Mouse (Mus musculus) left cerebral cortex, adult 18-20 months (tissue): ENCODE measurements around the gene Gm10803. TPM values are rescaled to one million over a fixed set of nuclear protein-coding genes. Genes with fewer than 3 reads are reported as not detected.

ENCODE experiments used
- DNase-seq, 2 experiments: peaks; one replicate each; pipeline ENCODE4 v3.0.0; 2021 to 2022; ENCODE audit warnings: low spot score in 2 of 2, mixed read lengths in 1 of 2
- total RNA-seq, 2 experiments: library from RNA; stranded (reverse); gene quantifications; 2 replicates each; pipeline ENCODE4 v1.2.3; 2021

The Gm10803 gene
- total RNA-seq, 2 experiments from 2014 or later: not detected

GRCm38 (mm10) chr2:93591706-93592105, 31.3 kb downstream of the Gm10803 start:
- DNase-seq: no peak

- DNase-seq: no peak
These were observed 31.9 kb downstream of the Gm10803 start for GRCm38 (mm10) chr2:93592164-93592790.

- no peak for DNase-seq
These were observed 32.8 kb downstream of the Gm10803 start for GRCm38 (mm10) chr2:93593121-93593520.

GRCm38 (mm10) chr2:93597145-93597544, 36.8 kb downstream of the Gm10803 start:
- DNase-seq: no peak

DNA sequence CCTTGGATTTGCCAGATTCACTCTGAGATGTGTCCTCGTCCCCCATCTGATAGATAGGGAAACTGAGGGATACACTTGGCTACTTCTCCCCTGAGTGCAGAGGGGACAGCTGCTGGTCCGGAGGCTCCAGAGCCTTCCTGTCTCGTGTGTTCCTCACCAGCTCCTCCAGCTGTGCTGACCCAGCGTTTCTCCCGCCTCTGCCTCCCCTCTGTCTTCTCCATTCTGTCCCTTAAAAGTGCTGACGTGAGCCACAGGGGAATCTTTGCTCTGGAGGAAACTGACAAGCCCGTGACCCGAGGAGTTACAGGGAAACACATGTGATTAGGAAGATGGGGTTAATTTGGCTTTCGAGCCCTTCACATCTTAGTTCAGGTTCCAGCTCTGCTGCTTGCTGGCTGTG, 39.4 kb downstream of the Gm10803 start:
- peak in 1 of 2 experiments; percentile 5 for DNase-seq

GRCm38 (mm10) chr2:93604601-93605285, 44.4 kb downstream of the Gm10803 start:
- no peak for DNase-seq

- DNase-seq: no peak
These were observed 48.4 kb downstream of the Gm10803 start for GRCm38 (mm10) chr2:93608800-93609199.

DNA sequence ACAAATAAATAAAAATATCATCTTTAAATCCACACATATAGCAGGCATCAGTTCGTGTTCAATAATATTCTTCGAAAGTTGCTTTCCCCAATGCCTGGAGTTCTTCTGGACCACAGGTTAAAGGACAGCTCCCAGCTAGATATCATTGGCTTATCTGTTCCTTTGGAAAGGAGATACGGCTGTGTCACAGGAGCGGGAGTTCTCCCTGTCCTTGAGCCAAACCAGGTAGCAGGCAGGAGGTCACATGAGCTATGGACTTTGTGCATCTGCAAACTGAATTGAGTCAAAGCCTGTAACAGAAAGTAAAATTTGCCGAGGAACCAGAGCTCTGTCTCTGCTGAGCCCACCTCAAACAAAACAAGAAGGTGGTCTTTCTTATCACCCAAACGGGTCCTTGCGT, 52.7 kb downstream of the Gm10803 start:
- no peak for DNase-seq

Other genes with a start within 250 kb of the Gm10803 start
- gene Tspan18, start 226.1 kb upstream of the Gm10803 start, total RNA-seq: 1 to 10 TPM; 1.4 to 1.6 TPM
- gene Cd82, start 97.4 kb upstream of the Gm10803 start, total RNA-seq: 10 to 100 TPM; 12.8 to 15.4 TPM
- 1 to 10 TPM; 1.7 to 1.9 TPM for gene Alx4, start 81.8 kb downstream of the Gm10803 start, total RNA-seq